Mouse (Mus musculus): ENCODE measurements at regions not wholly inside any gene's neighbourhood (a gene's known extent, or its start where the extent isn't known, plus 50 kb on each side); places are given as distances from the start of the nearest gene placed in this dataset.

DNA sequence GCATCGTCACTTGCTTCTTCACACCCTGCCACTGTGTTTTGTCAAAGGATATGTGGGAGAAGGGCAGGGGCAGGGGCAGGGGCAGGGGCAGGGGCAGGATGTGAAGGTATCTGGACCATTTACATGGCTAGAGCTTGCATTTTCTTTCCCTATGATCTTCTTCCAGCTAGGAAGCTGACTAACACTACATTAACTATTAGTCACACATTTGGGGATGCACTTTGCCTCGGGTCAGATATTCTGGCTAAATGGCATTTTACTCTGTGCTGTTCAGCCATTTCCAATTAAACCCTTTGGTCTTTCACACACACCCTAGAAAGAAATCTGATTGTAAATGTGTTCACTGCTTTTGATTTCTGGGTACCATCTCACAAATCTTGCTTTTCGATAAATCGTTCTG lies 126.9 kb upstream of the Hmga2 start:
- TF ChIP-seq CTCF (IDR thresholded peaks at IDR 0.05; ENCODE audit: low read depth, low read length), result no peak
- no peak for TF ChIP-seq POLR2A (IDR thresholded peaks at IDR 0.05; ENCODE audit: borderline replicate concordance, low read depth, low read length)
